Mouse (Mus musculus) urinary bladder, postnatal 10 days (tissue): ENCODE results near the gene Pskh1.
A peak's percentile ranks its signal among the peaks of the same experiment; 100 is the strongest.

Experiments used
- DNase-seq: peaks from one replicate; pipeline ENCODE4 v3.0.0; 2022; ENCODE audit warnings: low spot score

Pskh1 gene

DNA sequence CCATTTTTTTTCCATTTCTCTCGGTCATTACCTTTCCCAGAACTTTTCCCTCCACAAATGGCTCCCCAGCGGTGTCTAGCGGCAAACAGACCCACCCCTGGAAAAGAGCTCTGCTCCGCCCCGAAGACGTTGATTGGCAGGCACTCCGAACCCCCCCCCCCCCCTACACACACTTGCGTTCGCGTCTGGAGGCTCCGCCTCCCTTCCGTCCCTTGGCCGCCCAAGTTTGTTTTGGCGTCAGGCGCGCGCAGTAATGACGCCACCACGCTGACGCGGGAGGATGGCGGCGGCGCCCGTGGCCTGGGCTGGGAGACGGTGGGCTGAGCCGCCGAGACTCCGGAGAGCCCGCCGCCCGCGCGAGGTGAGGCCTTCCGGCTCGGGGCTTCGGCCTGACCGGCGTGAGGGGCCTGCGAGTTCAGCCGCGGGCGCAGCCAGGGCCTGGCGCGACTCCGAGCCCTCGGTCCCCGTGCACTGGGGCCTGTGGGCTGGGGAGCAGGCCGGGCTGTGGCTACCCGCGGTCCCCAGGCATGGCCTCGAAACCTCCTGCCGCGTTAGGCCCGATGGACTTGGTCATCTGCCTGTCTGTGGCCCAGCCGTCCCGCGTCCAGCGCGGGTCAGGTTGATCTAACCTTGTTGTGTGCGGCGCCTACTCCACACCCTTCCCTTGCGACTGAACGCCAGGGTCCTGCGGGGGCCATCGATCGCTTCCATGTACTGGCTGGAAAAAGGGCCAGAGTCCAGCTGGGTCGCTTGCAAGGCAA is at the start of gene Pskh1:
Gene Pskh1, plus strand, starts transcription at position 262 of the 761 bp plus-strand sequence.
- peak; percentile 73 for DNase-seq

DNA sequence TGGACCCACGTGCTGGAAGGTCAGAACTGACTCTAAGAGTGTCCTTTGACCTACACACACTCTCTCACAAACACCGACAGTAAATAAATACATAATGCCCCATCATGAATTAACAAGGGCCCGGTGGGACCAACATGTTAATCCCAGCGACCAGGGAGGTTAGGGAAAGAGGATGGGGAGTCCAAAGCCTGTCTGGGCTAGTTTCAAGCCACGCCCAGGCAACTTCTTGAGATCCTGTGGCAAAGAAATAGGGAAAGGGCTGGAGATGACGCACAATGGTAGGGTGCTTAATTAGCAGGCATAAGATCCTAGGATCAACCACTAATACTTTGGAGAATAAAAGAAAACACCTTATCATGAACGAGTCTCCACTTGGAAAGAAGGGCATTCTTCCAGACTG is 49.6 kb upstream of the Pskh1 start:
- no peak for DNase-seq

DNA sequence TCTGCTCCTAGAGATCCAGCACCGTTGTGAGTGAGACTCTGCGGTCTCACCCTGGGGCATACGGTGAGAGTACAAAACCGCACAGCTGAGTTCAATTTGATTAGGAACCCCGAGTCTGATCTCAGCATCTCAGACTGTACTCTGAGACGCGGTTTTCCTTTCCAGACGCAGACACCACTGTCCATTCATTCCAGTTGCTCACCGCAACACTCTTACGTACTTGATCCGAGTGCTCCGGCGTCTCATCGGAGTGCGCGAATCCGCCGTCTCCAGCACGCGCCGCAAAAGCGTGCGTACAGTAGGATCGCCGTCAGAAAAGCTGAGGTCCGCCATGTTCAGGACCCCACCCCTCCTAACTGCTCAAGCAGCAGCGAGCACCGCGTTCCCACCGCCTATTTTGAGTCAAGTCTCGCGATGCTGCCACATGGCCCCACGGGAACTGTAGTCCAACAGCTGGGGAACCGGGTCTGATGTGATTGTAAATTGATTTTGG is 48.5 kb upstream of the Pskh1 start:
- DNase-seq: peak; percentile 66

DNA sequence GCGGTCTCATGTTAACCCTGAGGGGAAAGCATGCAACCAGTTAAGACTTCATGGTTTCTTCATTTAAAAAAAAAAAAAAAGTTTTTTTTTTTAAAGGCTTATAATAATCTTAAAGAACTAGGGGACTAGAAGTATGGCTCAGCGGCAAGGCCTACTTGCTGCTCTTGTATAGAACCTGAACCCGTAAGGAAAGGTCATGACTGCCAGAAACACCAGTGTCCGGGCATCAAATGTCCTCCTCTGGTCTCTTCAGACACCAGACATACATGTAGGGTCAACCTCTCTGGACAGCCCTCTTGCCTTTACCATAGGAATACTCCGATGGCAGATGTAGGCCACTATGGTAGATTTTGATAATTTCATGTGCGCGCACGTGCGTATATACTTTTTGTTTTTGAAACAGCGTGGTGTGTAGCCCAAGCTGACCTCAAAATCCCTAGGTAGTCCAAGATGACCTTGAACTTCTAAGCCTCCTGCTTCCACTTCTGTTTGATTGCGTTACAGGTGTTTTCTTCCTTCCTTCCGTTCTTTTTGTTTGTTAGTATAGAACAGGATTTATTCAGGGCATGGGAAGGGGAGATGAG is 48.0 kb upstream of the Pskh1 start:
- DNase-seq: no peak

DNA sequence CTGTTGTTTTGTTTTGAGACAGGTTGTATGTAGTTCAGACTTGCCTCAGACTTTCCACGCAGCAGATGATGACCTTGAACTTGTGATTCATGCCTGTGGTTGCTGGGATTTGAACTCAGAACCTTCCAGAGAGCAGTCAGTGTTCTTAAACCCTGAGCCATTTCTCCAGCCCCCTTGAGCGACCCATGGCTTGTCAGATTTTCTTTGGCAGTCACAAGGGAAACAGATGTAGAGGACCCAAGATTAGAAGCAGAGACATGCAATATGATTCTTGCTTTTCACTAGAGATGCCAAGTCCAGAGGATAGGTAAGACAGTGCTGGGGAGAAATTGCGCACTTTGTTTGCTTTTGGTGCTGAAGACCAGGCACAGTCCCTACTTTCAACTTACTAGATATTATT is 47.1 kb upstream of the Pskh1 start, which contains the start of gene Cenpt:
Gene Cenpt, minus strand, starts transcription at position 101 of the 400 bp plus-strand sequence.
- no peak for DNase-seq

DNA sequence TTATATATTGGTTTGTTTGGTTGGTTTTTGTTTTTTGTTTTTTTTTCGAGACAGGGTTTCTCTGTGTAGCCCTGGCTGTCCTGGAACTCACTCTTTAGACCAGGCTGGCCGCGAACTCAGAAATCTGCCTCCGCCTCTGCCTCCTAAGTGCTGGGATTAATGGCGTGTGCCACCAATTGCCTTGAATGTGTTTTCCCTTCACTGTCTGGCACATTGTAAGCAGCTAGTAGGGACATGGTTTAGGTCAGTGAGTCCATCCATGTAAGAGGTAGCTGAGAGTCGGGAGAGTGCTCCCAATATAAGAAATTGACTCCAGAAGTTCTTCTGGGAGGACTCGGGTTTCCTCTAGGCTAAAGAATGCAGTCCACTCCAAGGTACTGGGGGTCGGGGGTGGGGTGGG is 45.9 kb upstream of the Pskh1 start:
- no peak for DNase-seq

DNA sequence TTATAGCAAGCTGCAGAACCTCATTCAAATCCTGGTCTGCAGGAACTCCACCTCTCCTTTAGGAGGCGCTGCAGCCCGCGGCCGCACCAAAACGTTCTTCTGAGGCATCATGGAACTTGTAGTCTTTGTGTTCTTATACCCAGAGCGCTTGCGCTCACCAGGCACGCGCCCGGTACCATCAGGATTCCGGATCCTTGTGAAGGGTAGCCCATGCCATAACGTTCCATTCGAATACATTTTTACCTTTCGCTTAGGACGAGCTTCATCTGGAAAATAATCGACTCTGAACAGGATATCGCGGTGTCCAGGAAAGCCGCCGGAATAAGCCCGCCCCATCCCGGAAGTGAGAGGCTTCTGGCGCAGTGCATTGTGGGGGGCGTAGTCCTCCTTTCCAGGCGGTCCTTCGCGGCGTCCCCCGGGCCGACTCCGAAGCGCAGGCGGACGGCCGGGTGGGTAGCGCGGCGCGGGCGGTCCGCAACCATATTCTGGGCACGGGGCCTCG is 45.5 kb upstream of the Pskh1 start, which contains the start of gene Thap11:
Gene Thap11, plus strand, starts transcription at position 418 of the 502 bp plus-strand sequence.
- DNase-seq: peak; percentile 81

DNA sequence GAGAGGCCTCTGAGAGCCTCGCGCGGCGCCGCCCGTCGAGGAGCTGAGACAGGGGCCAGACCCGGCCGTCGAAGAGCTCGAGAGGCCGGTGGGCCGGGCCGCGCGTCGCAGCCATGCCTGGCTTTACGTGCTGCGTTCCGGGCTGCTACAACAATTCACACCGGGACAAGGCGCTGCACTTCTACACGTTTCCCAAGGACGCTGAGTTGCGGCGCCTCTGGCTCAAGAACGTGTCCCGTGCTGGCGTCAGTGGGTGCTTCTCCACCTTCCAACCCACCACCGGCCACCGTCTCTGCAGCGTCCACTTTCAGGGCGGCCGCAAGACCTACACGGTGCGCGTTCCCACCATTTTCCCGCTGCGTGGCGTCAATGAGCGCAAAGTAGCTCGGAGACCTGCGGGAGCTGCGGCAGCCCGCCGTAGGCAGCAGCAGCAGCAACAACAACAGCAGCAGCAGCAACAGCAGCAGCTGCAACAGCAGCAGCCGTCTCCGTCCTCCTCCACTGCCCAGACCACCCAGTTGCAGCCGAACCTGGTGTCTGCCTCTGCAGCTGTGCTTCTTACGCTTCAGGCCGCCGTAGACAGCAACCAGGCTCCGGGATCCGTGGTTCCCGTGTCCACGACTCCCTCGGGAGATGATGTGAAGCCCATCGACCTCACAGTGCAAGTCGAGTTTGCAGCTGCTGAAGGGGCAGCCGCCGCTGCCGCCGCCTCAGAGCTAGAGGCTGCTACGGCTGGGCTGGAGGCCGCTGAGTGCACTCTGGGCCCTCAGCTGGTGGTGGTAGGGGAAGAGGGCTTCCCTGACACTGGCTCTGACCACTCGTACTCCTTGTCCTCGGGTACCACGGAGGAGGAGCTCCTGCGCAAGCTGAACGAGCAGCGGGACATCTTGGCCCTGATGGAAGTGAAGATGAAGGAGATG is 44.7 kb upstream of the Pskh1 start:
- peak; percentile 21 for DNase-seq

DNA sequence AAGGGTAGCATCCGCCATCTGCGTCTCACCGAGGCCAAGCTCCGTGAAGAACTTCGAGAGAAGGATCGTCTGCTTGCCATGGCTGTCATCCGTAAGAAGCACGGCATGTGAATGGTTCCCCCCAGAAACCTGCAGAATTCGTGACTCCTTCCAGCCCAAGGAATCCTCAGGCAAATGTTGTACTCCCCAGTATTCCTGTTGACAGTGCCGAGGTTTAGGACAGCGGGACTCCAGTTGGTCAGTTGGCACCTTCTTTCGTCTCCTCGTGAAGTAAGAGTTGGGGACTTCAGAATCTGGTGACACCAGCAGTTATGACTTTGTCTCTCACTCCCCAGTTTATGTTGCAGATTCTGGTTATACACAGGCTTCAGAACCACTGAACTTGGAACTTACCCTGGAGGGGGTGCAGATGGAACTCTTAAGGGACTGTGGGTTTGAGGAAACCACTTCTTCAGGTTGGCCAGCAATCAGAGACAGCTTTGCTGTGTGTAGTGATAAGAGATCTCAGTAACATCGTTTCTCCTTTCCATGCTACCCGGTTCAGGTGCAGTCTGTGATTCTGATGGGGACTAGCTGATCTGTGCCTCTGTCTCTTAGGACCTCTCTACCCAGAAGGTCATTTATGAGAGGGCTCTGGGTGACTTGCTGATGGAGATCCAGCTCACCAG is 43.9 kb upstream of the Pskh1 start:
- no peak for DNase-seq

DNA sequence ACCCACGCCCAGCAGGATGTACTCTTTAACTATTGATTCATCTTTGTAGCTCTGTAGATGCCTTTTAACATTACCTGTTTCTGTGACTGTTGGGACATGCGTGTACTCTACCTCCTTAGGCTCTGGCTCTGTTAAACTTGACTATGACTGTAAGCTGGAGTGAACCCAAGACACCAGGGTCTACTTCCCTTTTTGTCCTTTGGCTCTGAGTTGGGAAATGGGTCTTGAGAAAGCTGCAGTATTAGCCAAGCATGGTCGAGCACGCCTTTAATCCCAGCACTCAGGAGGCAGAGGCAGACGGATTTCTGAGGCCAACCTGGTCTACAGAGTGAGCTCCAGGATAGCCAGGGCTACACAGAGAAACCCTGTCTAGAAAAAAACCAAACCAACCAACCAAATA is 41.7 kb upstream of the Pskh1 start:
- no peak for DNase-seq

DNA sequence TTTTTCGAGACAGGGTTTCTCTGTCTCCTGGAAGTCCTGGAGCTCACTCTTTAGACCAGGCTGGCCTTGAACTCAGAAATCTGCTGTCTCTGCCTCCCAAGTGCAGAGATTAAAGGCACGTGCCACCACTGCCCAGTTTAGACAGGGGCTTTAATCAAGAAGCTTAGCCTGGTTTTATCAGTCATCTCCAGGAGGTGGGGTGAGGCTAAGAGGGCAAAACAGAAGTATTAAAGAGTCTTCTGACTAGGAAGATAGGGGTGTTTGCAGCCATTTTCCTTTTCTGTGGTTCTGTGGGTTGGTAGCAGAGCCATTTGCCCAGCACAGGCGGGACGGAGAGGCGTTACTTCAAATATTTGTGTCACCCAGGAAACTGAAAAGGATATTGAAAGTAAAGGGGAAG is 40.9 kb upstream of the Pskh1 start:
- DNase-seq: no peak

DNA sequence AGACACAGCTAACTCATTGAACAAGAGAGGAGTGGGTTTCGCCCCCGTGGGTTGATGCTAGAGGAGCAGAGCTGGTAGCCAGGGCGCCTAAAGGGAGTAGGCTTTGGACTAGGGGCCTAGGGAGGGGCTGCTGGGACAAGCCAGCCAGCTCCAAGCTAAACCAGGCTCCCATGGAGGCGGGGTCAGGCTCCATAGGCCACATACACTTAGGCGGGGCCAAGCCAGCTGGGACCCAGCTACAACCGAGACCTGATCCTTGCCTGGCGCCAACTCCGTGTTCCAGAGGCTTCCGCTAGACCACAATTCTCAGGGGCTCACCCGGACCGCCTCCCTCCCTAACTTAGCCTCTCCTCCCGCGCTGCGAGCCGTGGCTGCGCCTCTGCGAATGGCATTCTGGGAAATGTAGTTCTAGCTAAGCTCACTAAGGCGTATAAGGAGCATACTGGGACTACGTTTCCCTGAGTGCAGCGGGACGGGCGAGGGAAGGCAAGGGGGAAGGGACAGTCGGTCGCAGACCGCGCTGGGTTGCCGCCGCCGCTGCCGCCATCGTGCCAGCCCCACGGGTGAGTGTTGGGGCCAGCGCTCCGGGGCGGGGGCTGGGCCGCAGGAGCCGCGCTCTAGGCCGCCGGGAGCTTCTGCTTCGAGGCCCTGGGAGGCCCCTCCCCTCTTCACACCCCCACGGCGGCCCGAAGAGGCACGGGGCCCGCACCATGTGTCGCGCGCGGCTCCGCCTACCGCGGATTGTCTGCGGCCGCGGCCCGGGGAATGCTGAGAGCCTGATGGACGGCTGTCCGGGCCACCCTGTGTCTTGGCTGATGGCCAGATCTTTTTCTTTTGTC is 39.9 kb upstream of the Pskh1 start, which contains the start of gene Nutf2:
Gene Nutf2, plus strand, starts transcription at position 438 of the 839 bp plus-strand sequence.
- DNase-seq: peak; percentile 82

DNA sequence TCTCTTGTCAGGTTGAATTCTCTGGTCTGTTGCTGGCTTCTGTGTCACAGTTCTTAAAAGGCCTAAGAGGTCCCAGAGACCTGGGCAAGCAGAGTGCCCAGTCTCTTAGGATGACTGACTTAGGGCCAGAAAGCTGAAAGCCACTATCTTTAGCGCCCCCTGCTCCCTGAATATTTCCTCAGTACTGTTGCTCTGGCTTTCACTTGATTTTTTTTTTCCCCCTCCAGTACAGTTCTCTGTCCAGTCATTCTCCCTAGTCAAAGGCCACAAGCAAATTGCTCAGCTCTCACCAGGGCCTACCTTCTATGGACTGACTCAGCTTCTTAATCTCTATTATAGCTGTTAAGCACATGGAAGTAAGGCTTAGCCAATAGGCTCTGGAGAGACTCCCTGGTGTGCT is 38.3 kb upstream of the Pskh1 start:
- DNase-seq: no peak

DNA sequence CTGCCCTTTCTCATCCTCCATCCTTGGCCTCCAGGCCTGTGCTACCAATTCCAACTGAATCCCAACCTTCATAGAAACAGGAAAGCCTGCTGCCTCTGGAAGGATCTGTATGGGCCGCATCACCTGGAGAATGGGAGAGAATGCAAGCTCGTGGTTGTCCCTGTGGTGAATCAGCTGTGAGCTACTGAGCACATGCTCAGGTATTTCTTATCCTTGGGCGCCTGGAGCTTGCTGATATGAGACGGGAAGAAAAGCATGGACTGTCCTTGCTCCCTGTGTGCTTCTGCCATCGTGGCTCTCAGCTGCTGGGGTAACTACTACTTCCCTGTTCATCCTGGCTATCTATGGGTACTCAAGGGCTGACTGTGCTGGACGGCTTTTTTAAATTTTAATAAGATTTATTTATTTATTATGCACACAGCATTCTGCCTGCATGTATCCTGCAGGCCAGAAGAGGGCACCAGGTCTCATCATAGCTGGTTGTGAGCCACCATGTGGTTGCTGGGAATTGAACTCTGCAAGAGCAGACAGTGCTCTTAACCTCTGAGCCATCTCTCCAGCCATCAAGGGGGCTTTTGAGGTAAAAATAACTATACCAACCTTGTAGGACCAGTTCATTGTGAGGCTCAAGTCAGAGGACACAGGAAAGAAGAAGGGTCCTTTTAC is 33.7 kb upstream of the Pskh1 start:
- DNase-seq: no peak

DNA sequence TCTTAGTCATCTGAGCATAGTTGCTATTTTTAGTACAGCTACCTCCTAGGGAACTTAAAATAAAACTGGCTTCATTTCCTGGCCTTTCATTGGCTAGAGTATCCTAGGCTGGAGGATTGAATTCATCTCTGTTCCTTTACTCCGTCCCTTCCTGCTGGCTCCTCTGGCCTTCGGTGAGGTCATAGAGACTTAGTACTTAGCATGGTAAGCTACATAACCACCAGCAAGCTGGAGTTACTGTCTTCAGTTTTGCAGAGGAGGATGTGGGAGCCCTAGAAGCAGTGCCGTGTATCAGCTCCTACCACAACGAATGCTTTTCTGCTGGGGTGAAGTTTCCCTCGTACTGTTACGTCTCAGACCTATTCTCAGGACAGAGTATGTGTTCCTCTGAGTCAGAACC is 25.9 kb upstream of the Pskh1 start:
- no peak for DNase-seq

DNA sequence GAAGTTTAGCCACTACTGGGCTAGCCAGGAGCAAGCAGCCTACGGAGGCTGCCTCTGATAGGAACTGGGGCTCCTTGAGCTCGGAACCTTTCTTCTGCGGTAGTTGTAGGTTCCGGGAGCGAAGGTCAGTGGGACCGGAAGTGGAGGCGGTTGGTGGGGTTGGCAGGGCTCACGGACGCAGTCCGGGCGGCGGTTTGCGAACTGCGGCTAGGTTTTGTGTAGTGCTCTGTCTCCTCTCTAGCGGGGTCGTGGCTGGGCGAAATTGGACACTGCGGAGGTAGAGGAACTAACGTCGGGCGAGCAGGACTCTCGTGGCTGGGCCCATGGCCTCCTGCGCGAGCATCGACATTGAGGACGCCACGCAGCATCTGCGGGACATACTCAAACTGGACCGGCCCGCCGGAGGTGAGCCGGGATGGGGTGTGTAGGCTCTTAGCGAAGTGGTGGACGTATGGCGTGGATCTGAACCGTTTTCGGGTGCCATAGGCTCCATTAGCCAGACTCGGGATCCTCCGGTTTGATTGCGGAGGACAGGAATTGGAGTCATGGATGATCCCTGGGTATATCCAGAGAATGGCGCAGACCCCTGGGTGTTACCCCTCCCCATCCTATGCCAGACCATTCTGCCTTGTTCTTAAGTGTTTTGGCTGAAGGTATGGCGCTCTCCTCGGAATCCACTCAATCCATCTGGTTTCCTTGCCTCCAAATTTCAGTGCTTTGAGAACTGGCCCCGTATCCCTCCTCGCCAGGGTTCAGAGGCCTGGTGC is 19.3 kb upstream of the Pskh1 start, which contains the start of gene Edc4:
Gene Edc4, plus strand, starts transcription at position 128 of the 767 bp plus-strand sequence.
- peak; percentile 41 for DNase-seq

DNA sequence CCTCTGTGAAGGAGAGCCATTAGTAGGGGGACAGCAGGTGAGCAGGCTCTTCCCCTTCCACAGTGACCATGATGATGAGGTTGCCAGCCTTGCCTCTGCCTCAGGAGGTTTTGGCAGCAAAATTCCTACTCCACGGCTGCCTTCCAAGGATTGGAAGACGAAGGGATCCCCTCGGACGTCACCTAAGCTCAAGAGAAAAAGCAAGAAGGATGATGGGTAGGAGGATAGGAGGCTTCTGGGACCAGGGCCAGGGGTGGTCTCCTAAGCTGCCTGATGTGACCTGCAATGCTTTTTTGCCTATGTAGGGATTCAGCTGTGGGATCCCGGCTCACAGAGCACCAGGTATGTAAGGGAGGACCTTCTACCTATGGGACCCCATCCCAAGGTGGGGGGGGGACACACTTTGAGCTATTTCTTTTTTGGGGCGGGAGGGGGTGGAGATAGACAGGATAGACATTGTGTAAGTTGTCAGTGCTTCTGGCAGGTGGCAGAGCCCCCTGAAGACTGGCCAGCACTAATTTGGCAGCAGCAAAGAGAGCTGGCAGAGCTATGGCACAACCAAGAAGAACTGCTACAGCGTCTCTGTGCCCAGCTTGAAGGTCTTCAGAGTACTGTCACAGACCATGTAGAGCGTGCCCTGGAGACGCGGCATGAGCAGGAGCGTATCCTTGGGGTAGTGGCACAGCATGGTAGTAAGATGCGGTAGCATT is 10.3 kb upstream of the Pskh1 start:
- DNase-seq: no peak

DNA sequence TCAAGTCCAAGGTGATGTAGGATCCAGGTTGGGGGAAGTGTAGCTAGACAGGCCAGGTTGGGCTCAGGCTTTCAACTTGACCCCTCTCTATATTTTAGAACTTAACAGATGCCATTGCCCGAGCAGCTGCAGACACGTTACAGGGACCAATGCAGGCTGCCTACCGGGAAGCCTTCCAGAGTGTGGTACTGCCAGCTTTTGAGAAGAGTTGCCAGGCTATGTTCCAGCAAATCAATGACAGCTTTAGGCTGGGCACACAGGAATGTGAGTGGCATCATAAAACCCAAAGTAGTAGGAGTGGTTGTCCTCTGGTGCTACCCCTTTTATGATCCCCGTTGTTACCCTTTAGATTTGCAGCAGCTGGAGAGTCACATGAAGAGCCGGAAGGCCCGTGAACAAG is 9.4 kb upstream of the Pskh1 start:
- DNase-seq: no peak

DNA sequence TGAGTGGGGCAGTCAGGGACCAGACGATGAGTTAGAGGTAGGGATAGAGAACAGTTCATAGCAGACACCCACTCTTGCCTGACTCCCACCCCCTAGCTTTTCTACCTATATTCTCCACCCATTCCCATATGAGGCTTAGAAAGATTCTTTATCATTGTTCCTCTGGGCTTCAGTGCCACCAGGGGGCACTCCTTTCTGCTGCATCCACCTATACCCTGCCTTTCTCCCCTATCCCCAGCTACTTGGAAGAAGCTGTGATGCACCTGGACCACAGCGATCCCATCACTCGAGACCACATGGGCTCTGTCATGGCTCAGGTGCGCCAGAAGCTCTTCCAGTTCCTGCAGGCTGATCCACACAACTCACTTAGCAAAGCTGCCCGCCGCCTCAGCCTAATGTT is 7.8 kb upstream of the Pskh1 start:
- DNase-seq: no peak
